Mouse (Mus musculus): ENCODE data around the gene Ttpal. TPM values are rescaled to one million over a fixed set of nuclear protein-coding genes. Genes with fewer than 3 reads are reported as not detected.
A peak's percentile ranks its signal among the peaks of the same experiment; 100 is the strongest.
"Not testable (repeated sequence)": the region's sequence is repeated elsewhere in the genome, so short reads cannot be mapped to it uniquely, and the experiment has no call there.

Ttpal gene
- polyA plus RNA-seq, 1 experiment from 2014 or later, result 40.6 TPM

- H3K9me3 ChIP-seq (ENCODE audit: control insufficient read depth, low read length); DNase-seq (ENCODE audit: low spot score); H3K4me1 ChIP-seq (replicated peaks; ENCODE audit: control insufficient read depth, insufficient read depth, low read length); ATAC-seq (replicated peaks; ENCODE audit: low FRiP score, low TSS enrichment, low read depth); H3K9ac ChIP-seq (ENCODE audit: low read length); H3K4me2 ChIP-seq (ENCODE audit: low read length); H3K27ac ChIP-seq (ENCODE audit: low read depth); H3K27me3 ChIP-seq (replicated peaks; ENCODE audit: control insufficient read depth, insufficient read depth, low read length); H3K4me3 ChIP-seq (ENCODE audit: low read depth, low read length): not testable (repeated sequence)
- H3K36me3 ChIP-seq (ENCODE audit: control insufficient read depth, insufficient read depth, low read length), result peaks cover 95% of the 10 kb centered on the region
- WGBS, result 94% methylated on average over 3 of the region's 3 CpGs
Observed at GRCm38 (mm10) chr2:163621401-163621800, 19.3 kb downstream of the Ttpal start.

GRCm38 (mm10) chr2:163631223-163631622 is 29.1 kb downstream of the Ttpal start:
- Histone ChIP-seq H3K27me3 (replicated peaks; ENCODE audit: control insufficient read depth, insufficient read depth, low read length) (no peaks in the 10 kb centered on the region), H3K9ac (ENCODE audit: low read length) (no peak overlapping the region), H3K4me2 (ENCODE audit: low read length) (no peak overlapping the region), H3K4me3 (ENCODE audit: low read depth, low read length) (no peak overlapping the region), H3K4me1 (replicated peaks; ENCODE audit: control insufficient read depth, insufficient read depth, low read length) (no peaks in the 10 kb centered on the region), H3K27ac (ENCODE audit: low read depth) (no peak overlapping the region), H3K36me3 (ENCODE audit: control insufficient read depth, insufficient read depth, low read length) (peaks cover 92% of the 10 kb centered on the region), H3K9me3 (ENCODE audit: control insufficient read depth, low read length) (no peaks in the 10 kb centered on the region)
- ATAC-seq (replicated peaks; ENCODE audit: low FRiP score, low TSS enrichment, low read depth), result no peak
- DNase-seq (ENCODE audit: low spot score), result no peak
- WGBS, result 89% methylated on average over 4 of the region's 4 CpGs

- 91% methylated on average over 2 of the region's 2 CpGs for WGBS
- Histone ChIP-seq H3K36me3 (ENCODE audit: control insufficient read depth, insufficient read depth, low read length) (peaks cover 92% of the 10 kb centered on the region), H3K27me3 (replicated peaks; ENCODE audit: control insufficient read depth, insufficient read depth, low read length) (no peaks in the 10 kb centered on the region), H3K4me3 (ENCODE audit: low read depth, low read length) (no peak overlapping the region), H3K27ac (ENCODE audit: low read depth) (no peak overlapping the region), H3K9ac (ENCODE audit: low read length) (no peak overlapping the region), H3K9me3 (ENCODE audit: control insufficient read depth, low read length) (no peaks in the 10 kb centered on the region), H3K4me1 (replicated peaks; ENCODE audit: control insufficient read depth, insufficient read depth, low read length) (no peaks in the 10 kb centered on the region), H3K4me2 (ENCODE audit: low read length) (no peak overlapping the region)
- DNase-seq (ENCODE audit: low spot score), result no peak
- ATAC-seq (replicated peaks; ENCODE audit: low FRiP score, low TSS enrichment, low read depth), result no peak
Observed at GRCm38 (mm10) chr2:163631715-163632114, 29.6 kb downstream of the Ttpal start.

DNA sequence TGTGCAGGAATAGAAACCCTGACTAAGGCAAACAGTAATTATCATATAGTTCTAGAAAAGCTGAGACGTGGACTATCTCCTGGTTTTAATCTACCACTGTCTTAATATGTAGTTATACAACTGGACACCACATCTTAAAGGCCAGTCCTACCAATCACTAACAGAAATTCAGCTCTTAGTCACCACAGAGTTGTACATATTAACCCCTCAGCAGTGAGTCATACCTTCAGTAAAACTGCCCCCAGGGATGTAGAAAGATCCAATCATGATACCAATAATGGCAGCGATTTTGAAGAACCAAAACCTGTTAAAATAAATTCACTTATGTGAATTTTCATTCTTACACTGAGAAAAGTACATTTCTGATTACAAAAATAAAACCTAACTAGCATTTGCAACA is 32.1 kb downstream of the Ttpal start:
- no peak overlapping the region for H3K4me3 ChIP-seq (ENCODE audit: low read depth, low read length)
- H3K27me3 ChIP-seq (replicated peaks; ENCODE audit: control insufficient read depth, insufficient read depth, low read length), result no peaks in the 10 kb centered on the region
- H3K9ac ChIP-seq (ENCODE audit: low read length), result no peak overlapping the region
- H3K4me2 ChIP-seq (ENCODE audit: low read length), result no peak overlapping the region
- H3K27ac ChIP-seq (ENCODE audit: low read depth), result no peak overlapping the region
- H3K9me3 ChIP-seq (ENCODE audit: control insufficient read depth, low read length), result no peaks in the 10 kb centered on the region
- DNase-seq (ENCODE audit: low spot score) (no peak), ATAC-seq (replicated peaks; ENCODE audit: low FRiP score, low TSS enrichment, low read depth) (no peak)
- peaks cover 76% of the 10 kb centered on the region for H3K36me3 ChIP-seq (ENCODE audit: control insufficient read depth, insufficient read depth, low read length)
- peaks cover 15% of the 10 kb centered on the region for H3K4me1 ChIP-seq (replicated peaks; ENCODE audit: control insufficient read depth, insufficient read depth, low read length)
- WGBS, result 92% methylated on average over 2 of the region's 2 CpGs

GRCm38 (mm10) chr2:163636057-163636456 is 33.9 kb downstream of the Ttpal start:
- ATAC-seq (replicated peaks; ENCODE audit: low FRiP score, low TSS enrichment, low read depth) (no peak), DNase-seq (ENCODE audit: low spot score) (no peak)
- Histone ChIP-seq H3K4me3 (ENCODE audit: low read depth, low read length) (no peak overlapping the region), H3K27me3 (replicated peaks; ENCODE audit: control insufficient read depth, insufficient read depth, low read length) (no peaks in the 10 kb centered on the region), H3K9me3 (ENCODE audit: control insufficient read depth, low read length) (no peaks in the 10 kb centered on the region), H3K27ac (ENCODE audit: low read depth) (no peak overlapping the region), H3K9ac (ENCODE audit: low read length) (no peak overlapping the region), H3K4me1 (replicated peaks; ENCODE audit: control insufficient read depth, insufficient read depth, low read length) (peaks cover 20% of the 10 kb centered on the region), H3K36me3 (ENCODE audit: control insufficient read depth, insufficient read depth, low read length) (peaks cover 69% of the 10 kb centered on the region), H3K4me2 (ENCODE audit: low read length) (no peak overlapping the region)
- WGBS, result 86% methylated on average over 2 of the region's 2 CpGs

GRCm38 (mm10) chr2:163637655-163638266 is 35.6 kb downstream of the Ttpal start:
- Histone ChIP-seq H3K4me3 (ENCODE audit: low read depth, low read length) (no peak overlapping the region), H3K9me3 (ENCODE audit: control insufficient read depth, low read length) (no peaks in the 10 kb centered on the region), H3K4me2 (ENCODE audit: low read length) (no peak overlapping the region), H3K27ac (ENCODE audit: low read depth) (peak overlapping the region; percentile 1; the same call in 1 of the 2 replicates), H3K4me1 (replicated peaks; ENCODE audit: control insufficient read depth, insufficient read depth, low read length) (peaks cover 34% of the 10 kb centered on the region), H3K27me3 (replicated peaks; ENCODE audit: control insufficient read depth, insufficient read depth, low read length) (no peaks in the 10 kb centered on the region), H3K9ac (ENCODE audit: low read length) (no peak overlapping the region), H3K36me3 (ENCODE audit: control insufficient read depth, insufficient read depth, low read length) (peaks cover 54% of the 10 kb centered on the region)
- 34% methylated on average over 5 of the region's 5 CpGs for WGBS
- DNase-seq (ENCODE audit: low spot score) (no peak), ATAC-seq (replicated peaks; ENCODE audit: low FRiP score, low TSS enrichment, low read depth) (peak; percentile 64; the same call in 1 of the 2 replicates)

DNA sequence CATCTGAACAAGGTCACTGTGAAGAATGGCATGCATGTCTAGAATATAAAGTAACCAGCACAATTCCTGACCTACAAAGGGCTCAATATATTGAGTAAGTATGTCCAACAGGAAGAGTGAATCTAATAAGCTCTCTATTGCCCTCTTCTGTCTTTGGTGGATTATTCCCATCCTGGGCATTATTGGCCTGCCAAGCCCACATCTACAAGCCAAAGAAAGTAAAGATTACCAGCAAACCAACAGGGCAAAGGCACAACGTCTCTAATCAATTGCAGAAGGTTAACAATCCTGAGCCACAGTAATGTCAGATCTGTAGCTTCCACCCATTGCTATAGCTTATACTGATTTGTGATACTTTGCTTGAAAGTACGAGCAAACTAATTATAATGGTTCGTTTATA is 38.4 kb downstream of the Ttpal start:
- H3K27ac ChIP-seq (ENCODE audit: low read depth), result no peak overlapping the region
- no peaks in the 10 kb centered on the region for H3K27me3 ChIP-seq (replicated peaks; ENCODE audit: control insufficient read depth, insufficient read depth, low read length)
- no peak overlapping the region for H3K9ac ChIP-seq (ENCODE audit: low read length)
- no peak overlapping the region for H3K4me2 ChIP-seq (ENCODE audit: low read length)
- ATAC-seq (replicated peaks; ENCODE audit: low FRiP score, low TSS enrichment, low read depth), result no peak
- peaks cover 32% of the 10 kb centered on the region for H3K36me3 ChIP-seq (ENCODE audit: control insufficient read depth, insufficient read depth, low read length)
- no peaks in the 10 kb centered on the region for H3K9me3 ChIP-seq (ENCODE audit: control insufficient read depth, low read length)
- H3K4me1 ChIP-seq (replicated peaks; ENCODE audit: control insufficient read depth, insufficient read depth, low read length), result peaks cover 44% of the 10 kb centered on the region
- no peak for DNase-seq (ENCODE audit: low spot score)
- 85% methylated on average over 3 of the region's 3 CpGs for WGBS
- no peak overlapping the region for H3K4me3 ChIP-seq (ENCODE audit: low read depth, low read length)

- Histone ChIP-seq H3K27ac (ENCODE audit: low read depth) (peak overlapping the region; percentile 57; the same call in 1 of the 2 replicates), H3K9me3 (ENCODE audit: control insufficient read depth, low read length) (no peaks in the 10 kb centered on the region), H3K4me2 (ENCODE audit: low read length) (peak overlapping the region; percentile 70), H3K4me3 (ENCODE audit: low read depth, low read length) (no peak overlapping the region), H3K36me3 (ENCODE audit: control insufficient read depth, insufficient read depth, low read length) (peaks cover 21% of the 10 kb centered on the region), H3K4me1 (replicated peaks; ENCODE audit: control insufficient read depth, insufficient read depth, low read length) (peaks cover 44% of the 10 kb centered on the region), H3K27me3 (replicated peaks; ENCODE audit: control insufficient read depth, insufficient read depth, low read length) (no peaks in the 10 kb centered on the region), H3K9ac (ENCODE audit: low read length) (no peak overlapping the region)
- 46% methylated on average over 3 of the region's 3 CpGs for WGBS
- DNase-seq (ENCODE audit: low spot score), result no peak
- no peak for ATAC-seq (replicated peaks; ENCODE audit: low FRiP score, low TSS enrichment, low read depth)
Observed at GRCm38 (mm10) chr2:163641681-163642080, 39.6 kb downstream of the Ttpal start.

Data from intestine, embryonic 14.5 days (tissue).